Mouse (Mus musculus) embryo, embryonic 9.5 days (tissue): ENCODE data around the gene Atp1b2.

Experiments used
- DNase-seq: peaks from one replicate; pipeline ENCODE4 v3.0.0-alpha.2; 2017; ENCODE audit errors: extremely low spot score

Gene Atp1b2

GRCm38 (mm10) chr11:69580091-69580514 is 25.6 kb downstream of the Atp1b2 start, which contains the start of the genes Wrap53 and Trp53:
Gene Wrap53 (minus strand): TSS chr11:69580255.
Gene Trp53 (plus strand): TSS chr11:69580359.
- DNase-seq, result peak; percentile 90

DNA sequence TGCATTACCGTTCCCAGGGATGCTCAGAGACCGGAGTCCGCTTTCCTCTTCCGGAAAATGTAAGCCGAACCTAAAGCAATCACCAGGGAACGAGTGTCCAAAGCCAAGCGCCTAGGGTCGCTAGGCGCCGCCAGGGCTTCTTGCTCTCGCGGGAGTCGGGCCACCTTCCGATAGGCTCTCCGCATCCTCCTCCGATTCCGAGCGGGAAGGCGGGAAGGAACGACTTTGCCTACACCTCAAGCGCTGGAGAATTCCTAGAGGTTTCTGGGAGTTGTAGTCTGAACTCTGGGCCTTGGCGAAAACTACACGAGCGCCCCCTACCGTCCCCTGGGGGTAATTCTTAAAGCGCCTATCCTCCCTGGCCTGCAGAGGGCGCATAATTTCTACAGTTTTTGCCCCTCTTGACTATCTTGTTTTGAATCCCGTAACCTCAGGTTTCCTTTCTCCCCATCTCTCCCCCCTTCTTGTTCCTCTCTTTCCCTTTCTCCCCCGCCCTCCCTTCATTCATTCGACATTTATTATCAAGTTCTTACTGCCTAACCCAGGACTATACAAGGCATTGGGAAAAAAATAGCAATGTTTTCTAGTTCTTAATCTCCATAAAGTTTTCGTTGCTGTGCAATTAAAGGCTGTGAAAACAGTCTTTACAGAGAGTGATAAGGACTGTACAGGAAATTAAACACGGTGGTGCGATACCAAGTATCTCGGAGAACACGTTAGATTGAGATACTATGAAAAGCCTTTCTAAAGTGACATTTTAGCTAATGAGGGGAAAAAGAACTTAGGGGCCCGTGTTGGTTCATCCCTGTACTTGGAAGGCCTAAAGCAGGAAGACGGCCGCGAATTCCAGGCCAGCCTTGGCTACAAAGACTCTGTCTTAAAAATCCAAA is 26.4 kb downstream of the Atp1b2 start:
- peak; percentile 98 for DNase-seq

DNA sequence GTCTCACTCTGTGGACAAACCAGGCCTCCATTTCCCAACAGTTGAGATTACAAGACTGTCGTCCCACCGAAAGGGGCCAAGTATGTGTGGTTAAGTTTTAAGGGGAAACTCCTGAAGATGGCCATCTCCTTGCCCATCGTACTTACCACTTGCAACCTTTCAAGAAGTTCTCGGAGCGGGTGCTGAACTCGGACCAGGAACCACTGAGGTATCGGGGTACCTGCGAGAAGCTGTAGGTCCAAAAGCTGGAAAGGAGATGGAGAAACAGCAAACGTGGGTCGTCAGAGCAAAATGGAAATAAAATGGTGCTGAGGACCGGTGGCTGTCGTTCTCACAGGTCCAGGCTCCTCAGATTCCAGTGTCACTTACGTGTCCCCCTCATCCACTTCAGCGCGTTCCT is 27.4 kb downstream of the Atp1b2 start:
- no peak for DNase-seq

DNA sequence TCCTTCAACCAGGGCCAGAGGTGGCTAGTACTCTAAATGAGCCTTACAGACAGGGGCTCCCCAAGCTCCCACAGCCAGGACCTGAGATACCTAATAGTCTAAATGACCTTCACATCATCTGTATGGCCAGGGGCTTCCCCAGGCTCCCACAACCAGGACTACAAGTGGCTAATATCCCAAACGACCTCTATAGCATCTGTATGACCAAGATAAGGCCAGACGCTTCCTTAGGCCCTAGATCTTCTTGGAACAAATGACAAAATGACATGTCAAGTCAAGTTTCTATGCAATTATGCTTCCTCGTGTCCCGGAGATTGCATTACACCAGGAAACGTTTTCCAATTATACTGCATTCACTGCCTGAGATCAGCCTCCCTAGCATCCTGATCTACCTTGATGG is 29.4 kb downstream of the Atp1b2 start:
- DNase-seq, result no peak

- DNase-seq, result no peak
Measured at GRCm38 (mm10) chr11:69575220-69575619, 30.5 kb downstream of the Atp1b2 start.

GRCm38 (mm10) chr11:69565131-69565530 is 40.6 kb downstream of the Atp1b2 start:
- no peak for DNase-seq

GRCm38 (mm10) chr11:69564391-69564790 is 41.4 kb downstream of the Atp1b2 start:
- no peak for DNase-seq

- no peak for DNase-seq
Measured at GRCm38 (mm10) chr11:69563373-69563772, 42.4 kb downstream of the Atp1b2 start.

DNA sequence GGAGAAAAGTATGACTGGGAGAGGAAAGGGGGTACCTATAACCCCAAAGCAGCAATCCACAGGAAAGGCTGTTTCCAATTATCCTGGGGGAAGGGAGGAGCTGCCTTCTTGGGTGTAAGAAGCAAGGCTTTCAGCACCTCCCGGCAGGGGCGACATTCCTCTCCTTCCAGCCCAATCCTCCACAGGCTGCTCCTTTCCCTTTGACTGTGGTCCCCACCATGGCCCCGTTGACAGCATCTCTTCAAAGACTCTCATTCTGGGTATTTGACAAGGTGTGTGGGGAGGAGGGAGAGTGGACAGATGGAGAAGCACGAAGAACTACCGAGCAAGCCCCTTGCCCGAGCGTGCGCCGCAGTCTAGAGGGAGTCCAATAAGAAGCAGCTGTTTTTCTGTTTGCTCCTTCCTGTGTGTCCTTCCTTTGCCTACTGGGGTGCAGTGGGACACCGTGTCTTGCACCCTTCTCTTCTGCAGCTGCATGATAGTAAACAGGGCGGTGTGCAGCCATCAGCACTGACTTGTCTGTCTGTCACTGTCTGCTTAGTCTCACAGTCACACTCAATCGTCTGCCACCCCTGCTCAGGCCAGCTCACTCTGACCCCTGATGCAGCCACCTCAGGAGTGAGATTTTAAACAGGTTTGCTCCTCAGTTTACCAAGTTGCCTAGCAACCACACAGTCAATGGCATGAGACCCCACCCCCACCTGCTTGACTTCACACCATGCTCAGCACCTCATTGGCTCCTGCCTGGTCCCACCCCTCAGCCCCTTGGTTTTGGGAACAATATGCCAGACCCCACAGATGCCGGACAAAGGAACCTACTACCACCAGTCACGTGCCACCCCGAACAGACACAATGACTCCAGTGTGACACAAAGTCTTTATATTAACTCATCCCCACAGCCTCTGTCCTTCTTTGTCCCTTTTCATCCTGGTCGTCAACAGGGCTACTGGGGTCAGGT is 44.6 kb downstream of the Atp1b2 start:
- DNase-seq, result peak; percentile 78

DNA sequence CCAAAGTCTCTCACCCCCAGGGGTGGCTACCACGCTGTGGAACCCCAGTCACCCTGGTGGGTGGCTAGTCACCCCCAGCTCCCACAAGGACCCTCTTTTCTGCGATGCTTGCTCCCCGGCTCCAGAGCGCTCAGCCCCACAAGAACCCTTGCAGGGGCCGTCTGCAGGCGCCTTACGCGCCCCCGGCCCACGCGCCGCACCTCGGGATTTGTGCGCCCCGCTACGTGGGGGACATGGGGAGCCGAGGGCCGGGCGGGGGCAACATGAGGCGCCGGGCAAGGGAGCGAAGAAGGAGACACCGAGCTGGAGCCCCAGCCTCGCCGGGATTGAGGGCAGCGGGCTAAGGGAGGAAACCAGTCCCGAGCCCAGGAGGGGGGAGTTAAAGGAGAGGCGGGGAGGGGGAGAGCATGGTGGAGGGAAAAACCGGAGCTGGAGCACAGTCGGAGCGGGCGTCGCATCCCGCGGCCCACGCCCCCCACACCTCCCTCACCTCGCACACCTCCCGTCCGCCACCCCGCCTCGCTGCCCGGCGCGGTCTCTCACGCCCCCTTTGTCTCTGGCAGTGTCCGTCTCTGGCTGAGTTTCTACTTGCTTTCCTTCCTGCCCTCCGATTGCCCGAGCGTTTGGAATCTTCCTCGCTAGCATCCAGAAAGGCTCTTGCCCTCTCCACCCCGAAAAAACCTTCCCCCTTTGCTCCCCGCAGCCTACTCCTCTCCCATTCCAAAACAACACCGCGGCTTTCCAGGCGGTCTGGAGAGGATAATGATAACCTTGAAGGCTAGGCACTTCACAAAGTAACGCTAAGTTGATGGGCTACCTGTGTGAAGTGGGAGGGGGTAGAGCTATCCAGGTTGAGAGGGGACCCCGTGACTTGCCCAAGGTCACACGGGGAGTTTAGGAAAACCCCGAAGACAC is 45.6 kb downstream of the Atp1b2 start, which contains the start of gene Efnb3:
TSS of gene Efnb3 (minus strand) at position 355 of the 915 bp plus-strand sequence.
- DNase-seq, result peak; percentile 86

- DNase-seq, result no peak
Measured at GRCm38 (mm10) chr11:69559183-69559582, 46.6 kb downstream of the Atp1b2 start.

DNA sequence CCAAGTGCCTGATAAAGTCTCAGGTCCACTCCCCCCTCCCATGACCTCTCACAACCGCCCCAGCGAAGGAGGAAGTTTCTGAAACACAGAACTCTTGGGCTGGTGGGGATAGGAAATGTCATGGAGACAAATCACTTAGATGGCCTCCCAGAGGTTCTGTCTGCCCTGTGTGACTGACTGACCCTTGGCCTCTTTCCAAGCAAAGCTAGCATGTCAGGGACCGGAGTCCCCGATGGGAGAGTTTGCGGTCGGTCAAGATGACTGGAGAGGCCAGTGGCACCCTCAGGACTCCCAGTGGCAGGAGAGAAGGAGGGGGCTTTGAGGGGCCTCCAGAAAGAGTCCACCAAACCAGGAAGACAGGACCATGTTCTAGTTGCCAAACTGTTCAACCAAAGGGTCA is 47.0 kb downstream of the Atp1b2 start:
- no peak for DNase-seq

DNA sequence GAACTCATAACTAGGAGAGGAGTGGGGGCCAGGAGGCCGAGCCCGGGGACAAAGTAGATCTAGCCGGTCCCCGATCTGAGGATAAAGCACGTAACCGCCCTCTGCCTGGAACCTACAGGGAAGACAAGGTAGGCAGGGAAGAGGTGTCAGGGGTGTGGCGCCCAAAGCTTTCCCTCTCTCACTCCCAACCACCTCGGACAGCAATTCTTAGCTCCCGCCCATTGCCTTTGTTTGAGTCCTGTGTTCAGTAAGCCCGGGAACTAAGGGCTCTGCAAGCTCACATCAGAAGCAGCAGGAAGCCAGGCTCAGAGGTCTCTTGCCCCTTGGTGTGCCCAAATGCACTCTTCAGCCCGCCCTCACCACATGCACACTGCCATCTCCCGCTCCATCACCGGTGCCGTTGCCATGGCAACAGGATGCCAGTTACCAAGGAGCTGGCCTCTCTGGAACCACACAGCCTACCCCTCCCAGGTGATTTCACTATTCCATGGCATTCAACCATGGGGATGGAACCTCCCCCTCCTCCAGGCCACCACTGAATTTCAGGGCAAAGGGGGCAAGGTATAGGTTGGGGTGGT is 48.3 kb downstream of the Atp1b2 start:
- peak; percentile 52 for DNase-seq

- no peak for DNase-seq
Measured at GRCm38 (mm10) chr11:69554539-69555140, 51.1 kb downstream of the Atp1b2 start.

DNA sequence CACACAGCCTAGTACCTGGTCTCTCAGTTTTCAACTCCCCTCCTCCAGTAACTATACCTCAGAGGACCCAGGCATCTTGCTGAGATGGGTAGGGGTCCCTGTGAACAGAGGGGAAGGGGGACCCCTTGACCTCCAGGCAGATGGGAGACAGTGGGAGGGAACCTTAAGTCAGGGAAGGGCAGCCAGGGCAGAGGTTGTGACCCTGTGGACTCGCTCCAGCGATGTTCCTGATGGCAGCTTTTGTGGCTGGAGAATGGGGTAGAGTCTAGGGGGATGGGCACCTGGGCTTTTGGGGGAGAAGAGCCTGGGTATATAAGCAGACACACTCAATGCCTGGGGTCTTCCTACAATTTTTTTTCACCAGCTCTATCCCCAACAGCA is 52.4 kb downstream of the Atp1b2 start:
- no peak for DNase-seq

DNA sequence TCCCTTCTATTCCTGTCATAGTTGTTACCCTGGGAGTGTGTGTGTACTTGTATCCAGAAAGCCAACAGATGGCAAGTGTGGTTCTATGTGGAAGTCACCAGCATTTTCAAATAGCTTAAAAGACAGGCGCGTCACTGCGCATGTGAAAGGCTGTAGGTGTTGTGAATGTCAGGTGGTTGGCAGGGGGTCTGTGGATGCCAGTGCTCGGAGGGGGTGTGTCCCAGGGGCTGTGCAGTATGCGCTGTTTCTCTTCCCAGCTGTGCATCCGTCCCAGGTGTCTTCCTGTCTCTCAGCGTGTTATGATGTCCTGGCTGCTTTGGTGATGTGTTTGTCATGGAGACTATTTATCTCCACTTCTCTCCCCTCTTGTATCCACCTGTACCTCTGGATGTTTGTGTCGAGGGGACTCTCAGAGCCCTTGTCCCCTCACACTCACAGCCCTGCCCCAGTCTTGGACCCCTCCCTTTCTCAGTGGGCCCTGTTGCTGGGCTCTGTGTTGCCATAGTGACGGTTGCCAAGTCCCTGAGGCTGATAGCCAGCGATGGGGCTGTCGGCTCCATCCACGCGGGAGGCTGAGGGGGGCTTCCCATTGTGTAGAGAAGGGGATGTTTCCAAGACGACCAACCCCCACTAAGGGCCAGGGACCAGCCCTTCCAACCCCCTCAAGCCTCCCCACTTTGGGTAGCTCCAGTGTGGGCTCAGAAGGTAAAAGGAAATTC is 53.0 kb downstream of the Atp1b2 start:
- peak; percentile 88 for DNase-seq

DNA sequence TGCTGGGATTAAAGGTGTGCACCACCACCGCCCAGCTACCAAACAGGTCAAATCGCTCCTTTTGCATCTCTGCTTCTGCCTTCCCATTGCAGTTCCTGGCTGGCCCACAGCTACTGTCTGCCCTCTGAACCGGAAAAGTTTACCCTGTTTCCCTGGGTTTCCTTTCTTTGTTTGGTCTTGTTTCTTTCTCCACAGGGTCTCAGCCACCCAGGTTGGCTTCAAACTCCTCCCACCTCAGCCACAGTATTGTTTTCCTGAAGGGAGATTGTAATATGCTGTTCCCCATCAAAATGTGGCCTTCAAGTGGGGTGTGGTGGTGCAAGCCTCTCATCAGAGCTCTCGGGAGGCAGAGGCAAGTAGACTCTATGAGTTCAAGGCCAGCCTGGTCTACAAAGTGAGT is 54.4 kb downstream of the Atp1b2 start:
- DNase-seq, result no peak
